Mouse (Mus musculus) MEL (cell line): ENCODE measurements around the gene Rpl6. TPM values are rescaled to one million over a fixed set of nuclear protein-coding genes. Genes with fewer than 3 reads are reported as not detected.
A peak's percentile ranks its signal among the peaks of the same experiment; 100 is the strongest.

Experiments
- DNase-seq: peaks from one replicate; pipeline ENCODE4 v3.0.0; 2011; ENCODE audit warnings: low read depth, low spot score
- H3K27ac ChIP-seq: 2 replicates; pipeline ENCODE4 v1.5.1; 2012; ENCODE audit warnings: low read depth, mild to moderate bottlenecking, control low read depth, low read length, moderate library complexity; ENCODE audit not compliant: control insufficient read depth
- H3K27me3 ChIP-seq, 2 experiments: fragments of 150-350 bp in 1 of 2; sonication (generic) in 1 of 2; 2 replicates each; pipeline ENCODE4 v1.6.1; 2012; ENCODE audit warnings: low read length in 2 of 2, mild to moderate bottlenecking in 2 of 2, improper control_type of control experiment in 1 of 2, moderate library complexity in 1 of 2; ENCODE audit not compliant: insufficient read depth in 2 of 2, control insufficient read depth in 1 of 2
- H3K36me3 ChIP-seq, 2 experiments: 2 replicates each; pipeline ENCODE4 v1.6.1; 2012 to 2014; ENCODE audit warnings: low read length in 2 of 2, improper control_type of control experiment in 1 of 2, inconsistent platforms in 1 of 2, mild to moderate bottlenecking in 1 of 2; ENCODE audit not compliant: insufficient read depth in 2 of 2, control insufficient read depth in 1 of 2
- H3K4me1 ChIP-seq, 2 experiments: fragments of 150-350 bp in 1 of 2; sonication (generic) in 1 of 2; 2 replicates each; pipeline ENCODE4 v1.6.1; 2012; ENCODE audit warnings: low read length in 2 of 2, improper control_type of control experiment in 1 of 2, mild to moderate bottlenecking in 1 of 2; ENCODE audit not compliant: insufficient read depth in 2 of 2, control insufficient read depth in 1 of 2
- H3K4me3 ChIP-seq, 2 experiments: fragments of 150-350 bp in 1 of 2; sonication (generic) in 1 of 2; 2 replicates each; pipeline ENCODE4 v1.5.1; 2012; ENCODE audit warnings: low read depth in 2 of 2, low read length in 2 of 2, mild to moderate bottlenecking in 2 of 2, moderate library complexity in 2 of 2, control low read depth in 1 of 2, improper control_type of control experiment in 1 of 2; ENCODE audit not compliant: control insufficient read depth in 1 of 2, insufficient read depth in 1 of 2
- H3K79me2 ChIP-seq: 2 replicates; pipeline ENCODE4 v1.6.1; 2012; ENCODE audit warnings: mild to moderate bottlenecking, low read length, moderate library complexity; ENCODE audit not compliant: control insufficient read depth, poor library complexity, insufficient read depth
- H3K9ac ChIP-seq: 2 replicates; pipeline ENCODE4 v1.6.1; 2012; ENCODE audit warnings: low read depth, mild to moderate bottlenecking, control low read depth, low read length, moderate library complexity; ENCODE audit not compliant: control insufficient read depth, poor library complexity, severe bottlenecking
- H3K9me3 ChIP-seq: fragments of 150-350 bp; sonication (generic); replicated peaks from 2 replicates; pipeline ENCODE4 v1.6.1; 2012; ENCODE audit warnings: mild to moderate bottlenecking, low read length, improper control_type of control experiment, moderate library complexity; ENCODE audit not compliant: insufficient read depth
- CHD2 ChIP-seq: IDR thresholded peaks from 2 replicates; pipeline ENCODE4 v1.6.1; 2011; ENCODE audit warnings: low read length, improper control_type of control experiment
- CTCF ChIP-seq, 3 experiments: IDR thresholded peaks in 2 of 3; conservative IDR thresholded peaks in 1 of 3; 2 replicates each; pipeline ENCODE4 v1.5.1; 2011 to 2012; ENCODE audit warnings: low read length in 3 of 3, low read depth in 2 of 3, mild to moderate bottlenecking in 2 of 3, improper control_type of control experiment in 1 of 3, inconsistent platforms in 1 of 3, mixed read lengths in 1 of 3, moderate library complexity in 1 of 3; ENCODE audit not compliant: control insufficient read depth in 1 of 3, insufficient read depth in 1 of 3, poor library complexity in 1 of 3, severe bottlenecking in 1 of 3
- E2F4 ChIP-seq: IDR thresholded peaks from 2 replicates; pipeline ENCODE4 v1.6.1; 2011; ENCODE audit warnings: low read depth, low read length, improper control_type of control experiment, borderline replicate concordance
- EP300 ChIP-seq, 2 experiments: IDR thresholded peaks; 2 replicates each; pipeline ENCODE4 v1.6.1; 2011; ENCODE audit warnings: improper control_type of control experiment in 2 of 2, low read length in 2 of 2, low read depth in 1 of 2, mild to moderate bottlenecking in 1 of 2
- ETS1 ChIP-seq: IDR thresholded peaks from 2 replicates; pipeline ENCODE4 v1.6.1; 2012; ENCODE audit warnings: low read depth, mild to moderate bottlenecking, inconsistent platforms, low read length, improper control_type of control experiment, moderate library complexity
- GABPA ChIP-seq: IDR thresholded peaks from 2 replicates; pipeline ENCODE4 v1.6.1; 2012; ENCODE audit warnings: low read depth, mild to moderate bottlenecking, inconsistent platforms, low read length, improper control_type of control experiment, moderate library complexity
- GATA1 ChIP-seq: IDR thresholded peaks from 2 replicates; pipeline ENCODE4 v1.6.1; 2011; ENCODE audit warnings: low read depth, low read length, improper control_type of control experiment
- HCFC1 ChIP-seq: IDR thresholded peaks from 2 replicates; pipeline ENCODE4 v1.6.1; 2012; ENCODE audit warnings: low read depth, mild to moderate bottlenecking, inconsistent platforms, low read length, improper control_type of control experiment, moderate library complexity
- JUND ChIP-seq: IDR thresholded peaks from 2 replicates; pipeline ENCODE4 v1.6.1; 2011; ENCODE audit warnings: low read depth, mild to moderate bottlenecking, improper control_type of control experiment, low read length
- MAX ChIP-seq: IDR thresholded peaks from 2 replicates; pipeline ENCODE4 v1.6.1; 2011; ENCODE audit warnings: low read length, improper control_type of control experiment
- MYB ChIP-seq: IDR thresholded peaks from 2 replicates; pipeline ENCODE4 v1.6.1; 2011; ENCODE audit warnings: mild to moderate bottlenecking, low read depth, low read length, improper control_type of control experiment
- MYC ChIP-seq: IDR thresholded peaks from 2 replicates; pipeline ENCODE4 v1.6.1; 2011; ENCODE audit warnings: low read depth, mild to moderate bottlenecking, low read length, improper control_type of control experiment, moderate library complexity
- NELFE ChIP-seq: IDR thresholded peaks from 2 replicates; pipeline ENCODE4 v1.6.1; 2011; ENCODE audit warnings: low read depth, low read length, improper control_type of control experiment
- POLR2A ChIP-seq, 2 experiments: IDR thresholded peaks; 2 replicates each; pipeline ENCODE4 v1.6.1; 2011 to 2012; ENCODE audit warnings: low read length in 2 of 2, mild to moderate bottlenecking in 2 of 2, control low read depth in 1 of 2, improper control_type of control experiment in 1 of 2, low read depth in 1 of 2, moderate library complexity in 1 of 2; ENCODE audit not compliant: control insufficient read depth in 1 of 2, insufficient read depth in 1 of 2, poor library complexity in 1 of 2
- POLR2AphosphoS5 ChIP-seq: IDR thresholded peaks from 2 replicates; pipeline ENCODE4 v1.6.1; 2012; ENCODE audit warnings: low read depth, borderline replicate concordance, mild to moderate bottlenecking, inconsistent platforms, low read length, moderate library complexity, mixed read lengths
- RAD21 ChIP-seq: IDR thresholded peaks from 2 replicates; pipeline ENCODE4 v1.6.1; 2011; ENCODE audit warnings: mild to moderate bottlenecking, low read depth, low read length, improper control_type of control experiment
- TAL1 ChIP-seq: IDR thresholded peaks from 2 replicates; pipeline ENCODE4 v1.6.1; 2012; ENCODE audit warnings: mild to moderate bottlenecking, inconsistent platforms, low read length, moderate library complexity, mixed read lengths
- TBP ChIP-seq: IDR thresholded peaks from 2 replicates; pipeline ENCODE4 v1.8.0; 2011; ENCODE audit warnings: low read depth, low read length, improper control_type of control experiment
- TCF12 ChIP-seq: IDR thresholded peaks from 2 replicates; pipeline ENCODE4 v1.6.1; 2014; ENCODE audit warnings: low read depth, mild to moderate bottlenecking, inconsistent platforms, low read length, improper control_type of control experiment, moderate library complexity
- UBTF ChIP-seq: IDR thresholded peaks from 2 replicates; pipeline ENCODE4 v1.6.1; 2012; ENCODE audit warnings: low read depth, mild to moderate bottlenecking, inconsistent platforms, low read length, improper control_type of control experiment, moderate library complexity, borderline replicate concordance; ENCODE audit not compliant: insufficient read depth
- USF1 ChIP-seq: IDR thresholded peaks from 2 replicates; pipeline ENCODE4 v1.6.1; 2014; ENCODE audit warnings: low read depth, mild to moderate bottlenecking, inconsistent platforms, low read length, improper control_type of control experiment, moderate library complexity
- ZKSCAN1 ChIP-seq: IDR thresholded peaks from 2 replicates; pipeline ENCODE4 v1.6.1; 2012; ENCODE audit warnings: low read depth, mild to moderate bottlenecking, inconsistent platforms, low read length, improper control_type of control experiment, moderate library complexity
- ZMIZ1 ChIP-seq: IDR thresholded peaks from 2 replicates; pipeline ENCODE4 v1.6.1; 2012; ENCODE audit warnings: low read depth, mild to moderate bottlenecking, inconsistent platforms, low read length, improper control_type of control experiment, moderate library complexity
- ZNF384 ChIP-seq: IDR thresholded peaks from 2 replicates; pipeline ENCODE4 v1.6.1; 2012; ENCODE audit warnings: low read depth, mild to moderate bottlenecking, inconsistent platforms, low read length, improper control_type of control experiment
- polyA plus RNA-seq, 2 experiments: library from polyadenylated mRNA; stranded (reverse) in 1 of 2; unstranded in 1 of 2; fragments of >175 nt in 1 of 2; fragments of >200 nt in 1 of 2; gene quantifications; 2 replicates each; pipeline versions ENCODE4 v1.2.1 to v1.2.4; 2012; ENCODE audit warnings: low replicate concordance in 2 of 2, low read depth in 1 of 2; ENCODE audit not compliant: insufficient read length in 2 of 2, insufficient read depth in 1 of 2, missing spikeins in 1 of 2
- total RNA-seq: library from RNA; depleted of rRNA; stranded (reverse); fragments of 300-350 nt; gene quantifications from 2 replicates; pipeline ENCODE4 v1.2.3, GENCODE M21; 2012

The Rpl6 gene
- total and polyA plus RNA-seq, 3 experiments, result 850 to 2,901 (median 2,779) TPM

- Histone ChIP-seq H3K9me3 (no peaks in the 10 kb centered on the region), H3K36me3 (peaks cover 0 to 65% of the 10 kb centered on the region in 2 experiments; a peak in 2 of 4 replicates), H3K27me3 (no peaks in the 10 kb centered on the region), H3K4me1 (peaks cover 44 to 59% of the 10 kb centered on the region in 2 experiments), H3K27ac (no peak overlapping the region), H3K4me3 (no peak overlapping the region), H3K79me2 (peaks cover 18% of the 10 kb centered on the region), H3K9ac (no peak overlapping the region)
- no peak for DNase-seq
- TF ChIP-seq HCFC1 (no peak), GABPA (no peak), UBTF (no peak), POLR2AphosphoS5 (no peak), E2F4 (no peak), ZMIZ1 (no peak), ZKSCAN1 (no peak), TAL1 (no peak), CHD2 (no peak), MYB (no peak), JUND (no peak), CTCF (IDR thresholded peaks at IDR 0.05 in 2 of 3, conservative IDR thresholded peaks at IDR 0.05 in 1 of 3; ENCODE audit: control insufficient read depth in 1 of 3, insufficient read depth in 1 of 3, low read depth in 2 of 3, low read length in 3 of 3, poor library complexity in 1 of 3, severe bottlenecking in 1 of 3) (no peak), POLR2A (IDR thresholded peaks at IDR 0.05; ENCODE audit: control insufficient read depth in 1 of 2, insufficient read depth in 1 of 2, low read depth in 1 of 2, low read length in 2 of 2, poor library complexity in 1 of 2) (no peak), NELFE (no peak)
These were observed 35.6 kb downstream of the Rpl6 start for GRCm38 (mm10) chr5:121239846-121240245.

- Histone ChIP-seq H3K9ac (no peak overlapping the region), H3K27ac (peak overlapping the region; percentile 20; the same call in 1 of the 2 replicates), H3K4me3 (no peak overlapping the region)
These were observed 36.9 kb downstream of the Rpl6 start for GRCm38 (mm10) chr5:121241182-121241581.

More at GRCm38 (mm10) chr5:121241182-121241581, 36.9 kb downstream of the Rpl6 start:
- TF ChIP-seq MYC (no peak), ZKSCAN1 (no peak), EP300 (IDR thresholded peaks at IDR 0.05; ENCODE audit: low read depth in 1 of 2, low read length in 2 of 2) (0 out of 4 replicates have a peak, but pooled peaks have one; percentile 15 to 28), ETS1 (0 out of 2 replicates have a peak, but pooled peaks have one; percentile 15), GATA1 (0 out of 2 replicates have a peak, but pooled peaks have one; percentile 4), RAD21 (no peak), E2F4 (no peak), ZNF384 (no peak), POLR2A (IDR thresholded peaks at IDR 0.05; ENCODE audit: control insufficient read depth in 1 of 2, insufficient read depth in 1 of 2, low read depth in 1 of 2, low read length in 2 of 2, poor library complexity in 1 of 2) (no peak), TCF12 (peak; percentile 42; the same call in 1 of the 2 replicates), TAL1 (peak; percentile 54), USF1 (no peak), GABPA (no peak), TBP (no peak), MAX (no peak)
- Histone ChIP-seq H3K27me3 (no peaks in the 10 kb centered on the region), H3K79me2 (peaks cover 24% of the 10 kb centered on the region), H3K4me1 (peaks cover 44 to 62% of the 10 kb centered on the region in 2 experiments), H3K9me3 (no peaks in the 10 kb centered on the region), H3K36me3 (peaks cover 0 to 67% of the 10 kb centered on the region in 2 experiments; a peak in 2 of 4 replicates)
- DNase-seq, result peak; percentile 50
